Mouse (Mus musculus) neural tube, embryonic 11.5 days (tissue): Measurements from ENCODE around the gene Heg1. TPM values are rescaled to one million over a fixed set of nuclear protein-coding genes. Genes with fewer than 3 reads are reported as not detected.

ENCODE experiments used
- ATAC-seq: fragments of 200-750 bp; cut with Nextera tagmentation; 2 replicates; pipeline ENCODE4 v1.8.0; 2017; ENCODE audit warnings: moderate number of reproducible peaks, mild to moderate bottlenecking, moderate TSS enrichment, moderate library complexity; ENCODE audit not compliant: insufficient read depth, low FRiP score, low TSS enrichment
- DNase-seq: peaks from one replicate; pipeline ENCODE4 v3.0.0-alpha.2; 2015; ENCODE audit warnings: low spot score
- H3K27ac ChIP-seq: fragments of 300-500 bp; sonication (generic); 2 replicates; pipeline ENCODE4 v1.5.1; 2014; ENCODE audit warnings: low read depth, mild to moderate bottlenecking, low read length
- H3K27me3 ChIP-seq: fragments of 300-500 bp; sonication (generic); 2 replicates; pipeline ENCODE4 v1.6.1; 2014; ENCODE audit warnings: mild to moderate bottlenecking, low read length, mixed read lengths; ENCODE audit not compliant: control insufficient read depth, insufficient read depth
- H3K36me3 ChIP-seq: fragments of 300-500 bp; sonication (generic); 2 replicates; pipeline ENCODE4 v1.6.1; 2014; ENCODE audit warnings: mild to moderate bottlenecking, low read length, moderate library complexity, mixed read lengths; ENCODE audit not compliant: control insufficient read depth, insufficient read depth
- H3K4me1 ChIP-seq: fragments of 300-500 bp; sonication (generic); 2 replicates; pipeline ENCODE4 v1.6.1; 2014; ENCODE audit warnings: low read length, mixed read lengths; ENCODE audit not compliant: control insufficient read depth, insufficient read depth
- H3K4me2 ChIP-seq: fragments of 300-500 bp; sonication (generic); 2 replicates; pipeline ENCODE4 v1.6.1; 2014; ENCODE audit warnings: low read depth, mild to moderate bottlenecking, moderate library complexity
- H3K4me3 ChIP-seq: fragments of 300-500 bp; sonication (generic); 2 replicates; pipeline ENCODE4 v1.5.1; 2014; ENCODE audit warnings: low read depth, low read length
- H3K9ac ChIP-seq: fragments of 300-500 bp; sonication (generic); 2 replicates; pipeline ENCODE4 v1.6.1; 2014; ENCODE audit warnings: mild to moderate bottlenecking, low read length
- H3K9me3 ChIP-seq: fragments of 300-500 bp; sonication (generic); 2 replicates; pipeline ENCODE4 v1.6.1; 2016; ENCODE audit warnings: low read length; ENCODE audit not compliant: control insufficient read depth
- WGBS: fragments of 180-500 bp; shearing (Covaris S2); extraction: QIAGEN DNeasy Blood & Tissue Kit; methylation state at CpG from one replicate; pipeline ENCODE4 v1.1.7; 2014; 5-methylcytosine and 5-hydroxymethylcytosine counted together
- polyA plus RNA-seq: library from polyadenylated mRNA; unstranded; fragments of >200 nt; fragmentation: Nextera tagmentation; extraction: Ambion mirVana; gene quantifications from 2 replicates; pipeline ENCODE4 v1.2.1, GENCODE M21; 2014

Heg1 gene
- polyA plus RNA-seq, 1 experiment from 2014 or later: 21.9 TPM

- Histone ChIP-seq H3K9ac (no peak overlapping the region), H3K9me3 (no peaks in the 10 kb centered on the region), H3K36me3 (no peaks in the 10 kb centered on the region), H3K4me1 (no peaks in the 10 kb centered on the region), H3K27me3 (no peaks in the 10 kb centered on the region), H3K4me3 (no peak overlapping the region), H3K27ac (no peak overlapping the region), H3K4me2 (no peak overlapping the region)
- peak; percentile 49 for DNase-seq
- WGBS: 56% methylated on average over 14 of the region's 14 CpGs
- ATAC-seq: 0 out of 2 replicates have a peak, but pooled peaks have one; percentile 27
Observed at GRCm38 (mm10) chr16:33673530-33674109, 10.6 kb upstream of the Heg1 start.

DNA sequence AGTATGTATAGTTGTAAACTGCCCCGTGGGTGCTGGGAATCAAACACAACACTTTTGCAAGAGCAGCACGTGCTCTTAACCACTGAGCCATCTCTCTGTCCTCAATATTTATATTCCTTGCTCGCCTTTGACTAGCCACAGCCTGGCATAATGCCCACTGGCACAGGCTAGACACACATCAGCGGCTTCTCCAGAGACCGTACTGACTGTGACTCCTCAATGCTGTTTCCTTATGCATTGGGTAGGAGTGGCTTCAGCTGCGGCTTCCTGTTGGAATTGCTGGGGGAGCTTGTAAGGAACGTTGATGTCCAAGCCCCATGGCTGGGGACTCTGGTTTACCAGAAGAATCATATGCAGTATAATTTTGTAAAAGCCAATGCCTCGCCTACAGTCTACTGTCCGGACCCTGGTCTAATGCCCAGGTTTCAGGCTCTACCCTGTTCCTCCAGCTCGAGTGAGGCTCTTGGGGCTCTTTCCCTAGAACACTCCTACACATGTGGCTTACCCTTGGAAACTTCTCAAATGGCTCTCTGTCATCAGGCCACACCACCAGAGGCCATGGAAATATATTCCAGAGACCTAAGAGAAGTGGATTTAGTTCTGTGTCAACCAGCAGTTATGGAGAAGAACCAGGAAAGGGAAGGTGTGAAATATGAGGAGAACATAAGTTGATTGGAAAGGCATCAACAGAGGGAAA lies 8.9 kb upstream of the Heg1 start:
- DNase-seq: no peak
- 94% methylated on average over 10 of the region's 10 CpGs for WGBS
- H3K4me1 ChIP-seq: no peaks in the 10 kb centered on the region
- H3K27ac ChIP-seq: no peak overlapping the region
- no peaks in the 10 kb centered on the region for H3K27me3 ChIP-seq
- no peak overlapping the region for H3K4me3 ChIP-seq
- no peaks in the 10 kb centered on the region for H3K36me3 ChIP-seq
- no peak overlapping the region for H3K9ac ChIP-seq
- no peaks in the 10 kb centered on the region for H3K9me3 ChIP-seq
- ATAC-seq: no peak
- no peak overlapping the region for H3K4me2 ChIP-seq

- no peak overlapping the region for H3K27ac ChIP-seq
- H3K9me3 ChIP-seq: no peaks in the 10 kb centered on the region
- H3K27me3 ChIP-seq: no peaks in the 10 kb centered on the region
- H3K4me3 ChIP-seq: no peak overlapping the region
- H3K4me1 ChIP-seq: 0 out of 2 replicates have a peak, but pooled peaks cover 2% of the 10 kb centered on the region
- 89% methylated on average over 3 of the region's 3 CpGs for WGBS
- DNase-seq: no peak
- H3K4me2 ChIP-seq: no peak overlapping the region
- no peak overlapping the region for H3K9ac ChIP-seq
- ATAC-seq: no peak
- H3K36me3 ChIP-seq: no peaks in the 10 kb centered on the region
Observed at GRCm38 (mm10) chr16:33675848-33676184, 8.4 kb upstream of the Heg1 start.

DNA sequence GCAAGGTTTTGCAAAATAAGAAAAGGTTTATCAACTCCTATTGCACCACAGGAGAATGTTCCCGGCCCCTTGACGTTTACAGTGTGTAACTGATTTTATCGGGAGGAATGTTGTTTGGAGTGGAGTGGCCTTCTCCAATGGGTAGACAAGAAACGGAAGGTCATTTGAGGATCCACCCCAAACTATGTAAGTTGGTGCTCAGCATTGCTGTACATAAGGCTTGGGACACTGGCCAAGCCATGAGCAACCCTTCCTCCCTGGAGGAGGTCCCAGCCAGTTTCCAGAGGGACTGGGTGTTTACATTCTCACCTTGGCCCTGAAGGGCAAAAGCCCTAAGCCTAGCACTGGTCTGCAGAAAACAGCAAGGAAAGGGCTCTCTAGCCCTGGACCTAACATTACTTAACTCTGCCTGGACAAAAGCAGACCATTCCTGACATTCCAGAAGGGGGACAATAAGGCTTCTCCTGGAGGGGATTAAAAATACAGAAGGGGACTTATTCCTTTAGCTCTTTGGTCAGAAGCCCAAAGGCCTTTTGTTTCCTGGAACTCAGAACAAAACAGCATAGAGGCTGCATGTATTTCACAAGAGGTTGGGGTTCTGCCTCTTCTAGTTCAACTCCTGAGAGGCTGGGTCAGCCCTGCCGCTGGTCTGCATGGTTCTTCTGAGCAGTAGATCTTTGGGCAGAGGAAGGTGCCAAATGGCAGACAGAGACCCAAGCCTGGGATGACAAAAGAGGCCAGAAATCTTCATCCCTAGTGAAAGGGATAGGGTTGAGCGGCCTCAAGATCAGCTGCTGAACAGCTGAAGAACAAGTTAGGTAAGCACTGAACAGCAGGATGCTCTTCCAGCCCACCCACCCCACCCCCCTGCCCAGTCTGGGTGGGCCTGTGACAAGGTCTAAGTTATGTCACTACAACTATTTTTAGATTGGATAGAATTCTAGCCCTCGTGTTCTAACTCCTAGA lies 7.5 kb upstream of the Heg1 start:
- 80% methylated on average over 7 of the region's 7 CpGs for WGBS
- no peak for ATAC-seq
- Histone ChIP-seq H3K4me1 (0 out of 2 replicates have a peak, but pooled peaks cover 4% of the 10 kb centered on the region), H3K4me2 (no peak overlapping the region), H3K36me3 (no peaks in the 10 kb centered on the region), H3K4me3 (no peak overlapping the region), H3K9ac (no peak overlapping the region), H3K27me3 (no peaks in the 10 kb centered on the region), H3K27ac (no peak overlapping the region), H3K9me3 (no peaks in the 10 kb centered on the region)
- DNase-seq: no peak

GRCm38 (mm10) chr16:33677313-33677690 lies 6.9 kb upstream of the Heg1 start:
- H3K9me3 ChIP-seq: no peaks in the 10 kb centered on the region
- no peak overlapping the region for H3K4me2 ChIP-seq
- H3K9ac ChIP-seq: no peak overlapping the region
- no peak overlapping the region for H3K27ac ChIP-seq
- H3K36me3 ChIP-seq: no peaks in the 10 kb centered on the region
- ATAC-seq (no peak), DNase-seq (no peak)
- H3K4me1 ChIP-seq: 0 out of 2 replicates have a peak, but pooled peaks cover 4% of the 10 kb centered on the region
- H3K27me3 ChIP-seq: no peaks in the 10 kb centered on the region
- H3K4me3 ChIP-seq: no peak overlapping the region
- 88% methylated on average over 7 of the region's 7 CpGs for WGBS

DNA sequence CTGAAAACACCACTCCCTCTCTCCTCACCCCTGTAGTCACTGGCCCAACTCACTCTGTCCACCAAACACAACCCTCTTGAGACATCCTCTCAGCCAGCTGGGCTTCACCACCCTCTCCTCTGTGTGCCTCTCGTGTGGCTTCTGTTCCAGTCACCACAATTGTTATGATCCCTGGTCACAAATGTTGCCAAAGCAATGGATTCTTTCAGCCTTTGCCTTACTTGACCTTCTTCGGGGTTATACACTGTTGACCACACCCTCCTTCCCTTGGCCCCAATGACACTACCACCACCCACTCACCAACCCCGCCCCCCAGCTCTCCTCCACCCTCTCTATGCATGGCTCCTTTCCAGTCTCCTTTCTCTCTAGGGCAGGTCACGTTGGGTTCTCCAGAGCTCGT lies 6.3 kb upstream of the Heg1 start:
- H3K4me3 ChIP-seq: no peak overlapping the region
- H3K4me1 ChIP-seq: 0 out of 2 replicates have a peak, but pooled peaks cover 4% of the 10 kb centered on the region
- 89% methylated on average over 5 of the region's 5 CpGs for WGBS
- no peaks in the 10 kb centered on the region for H3K27me3 ChIP-seq
- DNase-seq (no peak), ATAC-seq (no peak)
- no peak overlapping the region for H3K4me2 ChIP-seq
- no peak overlapping the region for H3K9ac ChIP-seq
- no peak overlapping the region for H3K27ac ChIP-seq
- no peaks in the 10 kb centered on the region for H3K9me3 ChIP-seq
- H3K36me3 ChIP-seq: no peaks in the 10 kb centered on the region

- H3K9me3 ChIP-seq: no peaks in the 10 kb centered on the region
- 0 out of 2 replicates have a peak, but pooled peaks cover 4% of the 10 kb centered on the region for H3K4me1 ChIP-seq
- no peak for DNase-seq
- H3K36me3 ChIP-seq: no peaks in the 10 kb centered on the region
- H3K9ac ChIP-seq: no peak overlapping the region
- H3K27me3 ChIP-seq: no peaks in the 10 kb centered on the region
- WGBS: 85% methylated on average over 7 of the region's 7 CpGs
- H3K27ac ChIP-seq: no peak overlapping the region
- ATAC-seq: no peak
- H3K4me2 ChIP-seq: no peak overlapping the region
- H3K4me3 ChIP-seq: no peak overlapping the region
Observed at GRCm38 (mm10) chr16:33680271-33680670, 3.9 kb upstream of the Heg1 start.

DNA sequence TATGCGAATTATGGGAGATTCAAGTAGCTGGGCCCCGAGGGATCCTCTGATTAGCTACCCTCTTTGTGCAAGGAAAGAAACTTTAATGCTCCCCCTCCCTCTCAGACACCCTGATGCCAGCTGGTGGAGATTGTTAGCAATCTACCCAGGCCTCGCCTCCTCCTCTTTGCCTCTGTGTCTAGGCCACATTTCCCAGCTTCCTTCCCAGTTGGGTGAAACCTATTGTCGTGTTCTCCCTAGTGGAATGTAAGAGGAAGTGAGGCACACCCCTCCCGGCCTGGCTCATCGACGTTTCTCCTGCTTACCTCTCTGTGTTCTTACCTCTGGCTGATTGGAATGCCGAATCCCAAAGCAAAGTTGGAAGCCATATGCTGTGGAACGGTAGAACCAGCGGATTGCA lies 3.4 kb upstream of the Heg1 start:
- Histone ChIP-seq H3K4me3 (no peak overlapping the region), H3K4me1 (0 out of 2 replicates have a peak, but pooled peaks cover 4% of the 10 kb centered on the region), H3K27me3 (no peaks in the 10 kb centered on the region), H3K4me2 (no peak overlapping the region), H3K9me3 (no peaks in the 10 kb centered on the region), H3K9ac (no peak overlapping the region), H3K27ac (no peak overlapping the region), H3K36me3 (no peaks in the 10 kb centered on the region)
- DNase-seq (no peak), ATAC-seq (no peak)
- WGBS: 68% methylated on average over 10 of the region's 10 CpGs
